Mouse (Mus musculus) brain, embryonic 14.5 days (tissue): ENCODE measurements at regions not wholly inside any gene's neighbourhood (a gene's known extent, or its start where the extent isn't known, plus 50 kb on each side); places are given as distances from the start of the nearest gene placed in this dataset.

Source experiments
- DNase-seq: peaks from one replicate; pipeline ENCODE4 v3.0.0-alpha.2; 2011; ENCODE audit warnings: low read depth
- CTCF ChIP-seq: fragments of 200-500 bp; IDR thresholded peaks from 2 replicates; pipeline ENCODE4 v1.5.1; 2012; ENCODE audit warnings: inconsistent platforms, mild to moderate bottlenecking, moderate library complexity, borderline replicate concordance; ENCODE audit not compliant: insufficient read depth, insufficient read length; ENCODE audit errors: extremely low read depth
- POLR2A ChIP-seq: fragments of 200-500 bp; IDR thresholded peaks from 2 replicates; pipeline ENCODE4 v1.6.1; 2012; ENCODE audit warnings: mild to moderate bottlenecking, inconsistent platforms, borderline replicate concordance; ENCODE audit not compliant: poor library complexity, insufficient read depth, insufficient read length, severe bottlenecking; ENCODE audit errors: extremely low read depth

DNA sequence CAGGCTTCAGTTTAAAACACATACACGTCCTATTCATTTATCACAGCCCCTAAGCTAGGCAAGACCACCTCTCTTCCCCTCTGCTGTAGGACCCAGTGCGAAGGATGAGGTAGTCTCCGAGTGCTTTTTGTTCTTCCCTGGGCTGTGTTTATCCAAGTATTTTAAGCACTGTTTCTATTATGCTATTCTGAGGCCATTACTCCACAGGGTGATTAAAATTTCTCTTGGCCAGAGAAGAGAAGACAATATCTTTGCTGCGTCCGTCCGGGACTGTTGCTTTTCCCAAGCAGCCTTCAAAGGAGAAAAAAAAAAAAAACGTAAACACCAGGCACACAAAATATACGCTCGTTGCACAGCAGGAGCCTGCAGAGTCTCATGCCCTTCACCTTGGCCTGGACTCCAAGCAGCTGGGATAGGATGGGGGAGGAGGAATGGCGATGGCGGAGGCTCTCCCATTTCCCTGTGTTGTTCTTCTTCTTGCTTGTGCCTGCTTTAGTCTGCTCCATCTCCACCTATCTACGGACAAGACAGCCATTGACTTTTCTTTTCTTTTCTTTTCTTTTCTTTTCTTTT, 83.1 kb upstream of the Tbx3 start:
- DNase-seq = peak; percentile 50
- TF ChIP-seq POLR2A (no peak), CTCF (no peak)

DNA sequence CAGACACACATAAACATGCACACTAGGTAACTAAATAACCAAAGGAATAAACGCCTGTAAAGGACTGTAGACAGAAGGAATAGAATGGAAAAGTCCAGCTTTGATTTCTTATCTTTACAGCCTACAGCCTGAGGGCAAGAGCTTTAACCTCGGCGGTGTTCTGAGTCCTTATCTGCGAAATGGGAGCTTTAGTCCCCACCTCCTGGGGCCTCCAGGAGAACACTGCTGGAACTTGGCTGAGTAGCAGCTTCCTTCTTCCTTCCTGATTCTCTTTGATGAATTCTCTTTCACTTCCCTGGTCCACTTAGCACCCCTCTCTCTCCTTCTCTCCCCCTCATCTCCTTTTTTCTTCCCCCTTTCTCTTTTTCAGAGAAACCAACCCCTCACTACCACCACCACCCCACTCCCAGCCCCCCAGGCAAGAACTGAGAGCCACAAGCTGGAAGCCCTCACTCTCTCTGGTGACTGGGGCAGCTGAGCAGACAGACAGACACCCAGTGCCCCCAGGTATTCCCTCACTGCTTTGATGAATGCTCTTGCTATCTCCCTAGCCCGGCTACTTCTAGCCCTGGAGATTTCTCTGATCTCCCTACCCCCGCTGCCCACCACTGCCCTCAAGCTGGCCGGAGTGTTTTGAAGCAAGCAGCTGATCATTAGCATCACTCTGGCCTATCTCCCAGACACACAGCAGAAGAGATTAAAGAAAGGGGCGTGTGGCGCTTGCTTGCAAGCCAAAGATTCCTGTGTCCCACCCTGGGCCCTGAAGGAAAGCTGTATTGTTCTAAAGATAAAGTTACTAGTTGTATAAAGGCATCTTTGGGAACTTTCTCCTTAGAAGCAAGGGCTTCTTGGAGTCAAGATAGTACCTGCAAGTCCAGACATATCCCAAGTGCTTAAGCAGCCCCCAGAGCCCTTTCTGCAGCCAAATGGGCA, 81.9 kb upstream of the Tbx3 start:
- peak; percentile 35 for DNase-seq
- TF ChIP-seq CTCF = no peak
- TF ChIP-seq POLR2A = no peak

DNA sequence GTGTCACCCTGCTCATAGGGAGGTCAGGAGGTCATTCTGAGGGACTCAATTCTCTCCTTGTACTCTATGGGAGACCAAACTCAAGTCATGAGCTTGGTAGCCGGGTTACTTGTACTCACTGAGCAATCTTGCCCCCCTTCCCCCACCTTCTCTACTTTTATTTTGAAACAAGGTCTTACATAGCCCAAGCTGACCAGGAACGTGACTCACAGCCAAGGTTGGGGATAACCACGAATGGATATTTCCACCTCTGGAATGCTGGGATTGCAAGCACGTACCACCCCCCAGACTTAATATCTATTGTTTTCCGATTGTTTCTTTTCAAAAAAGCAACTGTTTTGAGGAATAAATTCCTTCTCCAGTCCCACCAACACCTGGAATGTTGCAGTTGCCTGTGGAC, 79.2 kb upstream of the Tbx3 start:
- TF ChIP-seq POLR2A (no peak), CTCF (no peak)
- DNase-seq = no peak

DNA sequence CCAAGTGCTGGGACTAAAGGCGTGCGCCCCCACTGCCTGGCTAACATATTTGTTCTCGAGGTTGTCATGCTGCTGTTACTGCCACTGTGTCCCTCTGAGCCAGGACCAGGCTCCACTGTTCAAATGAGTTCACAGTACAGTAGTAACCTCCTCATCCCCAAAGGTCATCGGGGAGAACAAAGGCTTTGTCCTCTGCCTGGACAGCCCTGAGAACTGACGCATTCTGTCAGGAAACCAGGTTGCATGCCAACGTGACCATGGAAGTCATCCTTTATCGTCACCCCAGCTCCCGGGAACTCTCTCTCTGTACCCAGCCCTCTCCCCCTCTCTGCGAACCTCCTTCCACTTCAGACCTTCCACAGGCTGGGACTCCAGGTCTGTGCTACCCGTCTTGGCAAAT, 77.6 kb upstream of the Tbx3 start:
- no peak for DNase-seq
- no peak for TF ChIP-seq POLR2A
- TF ChIP-seq CTCF = no peak

DNA sequence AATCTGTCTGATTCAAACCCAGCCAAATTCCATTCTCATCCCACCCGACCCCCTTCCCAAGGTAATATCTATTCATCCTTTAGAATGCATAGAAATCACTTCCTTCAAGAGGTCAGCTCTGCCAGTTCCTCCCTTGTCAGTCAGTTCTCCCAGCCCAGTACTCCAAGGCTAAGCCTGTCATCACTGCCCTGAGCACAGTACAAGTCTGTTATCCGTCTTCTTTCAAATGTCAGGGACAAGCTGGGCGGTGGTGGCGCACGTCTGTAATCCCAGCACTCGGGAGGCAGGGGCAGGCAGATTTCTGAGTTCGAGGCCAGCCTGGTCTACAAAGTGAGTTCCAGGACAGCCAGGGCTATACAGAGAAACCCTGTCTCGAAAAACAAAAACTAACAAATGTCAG, 75.9 kb upstream of the Tbx3 start:
- TF ChIP-seq CTCF = no peak
- DNase-seq = no peak

DNA sequence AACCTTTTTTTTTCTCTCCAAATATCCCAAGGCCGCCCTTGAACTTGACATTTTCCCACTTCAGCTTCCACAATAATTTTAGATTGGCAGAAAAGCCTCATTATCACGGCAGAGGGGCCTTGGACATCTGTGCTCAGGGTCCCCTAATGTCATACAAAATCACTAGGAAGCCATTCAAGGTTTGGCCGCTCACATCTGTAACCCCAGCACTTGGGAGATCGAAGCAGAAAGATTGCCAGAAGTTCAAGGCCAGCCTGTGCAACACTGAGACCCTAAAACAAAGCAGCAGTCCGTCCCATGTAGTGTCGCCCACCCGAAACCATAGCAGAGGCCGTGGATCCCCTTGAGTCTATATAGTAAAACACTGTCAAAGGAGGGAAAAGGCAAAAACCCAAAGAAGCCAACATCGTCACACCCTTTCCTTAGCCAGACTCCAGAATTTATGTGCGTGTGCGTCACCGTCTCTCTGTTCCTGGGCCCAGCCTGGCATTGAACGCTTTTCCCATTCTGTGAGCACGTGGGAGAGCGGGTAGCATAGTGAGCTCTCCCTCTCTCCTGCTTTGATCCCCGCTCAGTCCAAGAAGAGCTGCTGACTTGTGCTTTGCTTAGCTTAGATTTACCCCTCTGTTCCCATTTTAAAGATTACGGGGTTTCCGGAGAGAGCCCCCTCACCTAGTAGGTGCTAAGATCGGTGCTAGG, 74.0 kb upstream of the Tbx3 start:
- no peak for DNase-seq
- TF ChIP-seq CTCF = no peak
- no peak for TF ChIP-seq POLR2A

DNA sequence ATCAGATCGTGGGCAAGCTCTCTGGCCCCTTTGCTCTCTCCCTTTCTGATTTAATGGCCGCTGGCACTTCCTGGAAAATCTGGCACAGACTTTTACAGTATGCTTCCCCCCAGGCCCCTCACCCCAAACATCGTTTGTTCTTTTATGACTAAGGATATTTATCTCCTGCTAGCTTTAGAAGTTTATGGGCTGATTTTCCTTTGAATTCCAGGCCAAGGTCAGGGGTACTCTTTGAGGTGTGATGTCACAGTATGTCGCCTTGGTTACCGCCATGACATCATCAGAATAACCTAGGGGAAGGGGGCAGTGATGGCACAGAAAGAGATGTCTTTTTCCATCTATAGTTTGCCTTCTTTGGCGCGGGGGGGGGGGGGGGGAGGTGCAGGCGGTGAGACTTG, 73.5 kb upstream of the Tbx3 start:
- TF ChIP-seq POLR2A = no peak
- no peak for DNase-seq

DNA sequence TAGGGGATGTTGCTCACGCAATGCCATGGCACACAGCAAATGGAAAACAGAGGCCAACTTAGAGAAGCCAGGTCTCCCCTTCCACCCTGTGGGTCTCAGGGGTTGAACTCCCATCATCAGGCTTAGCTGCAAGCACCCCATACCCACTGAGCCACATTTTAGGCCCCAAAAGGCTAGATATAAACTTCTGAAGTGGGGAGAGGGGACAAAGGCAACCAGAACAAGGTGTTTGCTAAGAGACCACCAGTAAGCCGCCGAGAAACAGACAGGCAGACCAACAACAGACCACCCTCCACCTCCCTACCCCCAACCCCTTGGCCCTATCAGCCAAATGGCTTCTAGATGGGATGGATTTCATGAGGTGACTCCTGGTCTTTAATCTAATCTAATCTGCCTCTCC, 72.9 kb upstream of the Tbx3 start:
- no peak for DNase-seq
- TF ChIP-seq POLR2A (no peak), CTCF (no peak)

DNA sequence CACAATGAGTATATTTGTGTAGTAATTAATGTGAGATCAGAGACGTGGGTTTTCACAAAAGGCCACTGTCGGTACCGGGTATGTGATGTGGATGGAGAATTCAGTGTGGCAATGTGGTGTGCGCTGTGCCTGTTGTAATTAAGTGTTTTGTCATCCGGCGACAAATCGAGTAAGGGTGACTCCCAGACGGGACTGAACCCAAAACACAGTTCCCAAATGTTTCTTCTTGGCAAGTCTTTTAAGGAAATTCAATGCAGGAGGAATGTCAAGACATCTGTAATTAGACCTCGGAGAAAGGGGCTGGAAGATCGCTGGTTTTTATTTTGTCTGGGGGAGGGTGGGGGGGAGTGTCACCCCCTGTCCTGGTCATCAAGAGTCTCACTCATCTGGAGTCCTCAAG, 72.3 kb upstream of the Tbx3 start:
- no peak for DNase-seq
- no peak for TF ChIP-seq POLR2A
- TF ChIP-seq CTCF = no peak

DNA sequence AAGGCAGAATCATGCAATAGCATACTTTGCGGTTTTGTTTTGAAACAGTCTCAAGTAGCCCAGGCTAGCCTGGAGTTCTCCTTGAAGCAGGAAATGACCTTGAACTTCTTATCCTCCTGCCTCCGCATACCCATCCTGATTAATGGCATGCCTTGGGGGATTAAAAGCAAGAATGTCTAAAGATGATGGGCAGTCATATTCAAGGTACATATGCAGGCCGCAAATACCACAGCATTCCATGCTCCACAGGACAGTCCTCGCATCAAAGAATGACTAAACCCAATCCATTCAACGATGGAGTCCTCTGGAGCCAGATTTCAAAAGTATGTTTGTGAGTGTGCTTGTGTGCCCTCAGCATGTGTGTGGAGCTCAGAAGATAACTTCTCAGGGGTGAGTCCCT, 69.1 kb upstream of the Tbx3 start:
- no peak for TF ChIP-seq POLR2A
- no peak for TF ChIP-seq CTCF
- no peak for DNase-seq

DNA sequence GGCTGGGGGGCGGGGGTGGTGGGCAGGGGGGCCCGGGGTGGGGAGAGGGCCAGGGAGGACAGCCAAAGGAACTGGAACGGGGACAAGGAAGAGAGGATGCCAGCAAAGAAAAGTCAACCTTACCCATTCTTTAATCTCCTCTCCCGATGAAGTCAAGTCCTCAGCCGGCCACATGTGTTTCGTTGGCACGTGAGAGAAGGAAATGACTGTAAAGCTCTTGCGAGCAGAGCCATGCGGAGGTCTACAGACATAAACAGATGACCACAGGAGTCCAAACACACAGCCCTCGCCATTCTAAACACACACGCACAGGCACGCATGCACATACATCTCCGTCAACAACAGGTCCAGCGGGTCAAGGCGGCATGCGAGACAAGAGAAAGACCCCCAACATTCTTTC, 68.5 kb upstream of the Tbx3 start:
- TF ChIP-seq POLR2A = no peak
- no peak for TF ChIP-seq CTCF

DNA sequence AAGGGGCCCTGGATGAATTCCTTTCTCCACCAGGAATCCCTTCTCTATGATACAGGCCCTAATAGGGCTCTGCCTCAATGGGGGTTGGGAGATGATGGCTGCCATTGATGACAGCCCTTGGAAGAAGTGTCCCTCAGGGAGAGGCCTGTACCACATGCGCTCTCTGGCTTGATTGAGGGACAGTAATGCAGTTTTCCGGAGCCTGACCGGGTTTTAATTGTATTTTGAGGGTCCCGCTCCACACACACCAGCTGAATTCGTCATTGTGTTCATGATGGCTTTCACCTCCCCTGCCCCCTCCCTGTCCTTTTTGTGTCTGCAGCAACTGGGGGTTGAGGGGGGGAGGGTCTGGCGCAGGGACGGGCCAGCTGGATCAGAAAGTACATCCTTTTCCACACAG, 65.0 kb upstream of the Tbx3 start:
- DNase-seq = peak; percentile 46
- TF ChIP-seq CTCF (no peak), POLR2A (no peak)

More for the DNA sequence above, 68.5 kb upstream of the Tbx3 start:
- no peak for DNase-seq

DNA sequence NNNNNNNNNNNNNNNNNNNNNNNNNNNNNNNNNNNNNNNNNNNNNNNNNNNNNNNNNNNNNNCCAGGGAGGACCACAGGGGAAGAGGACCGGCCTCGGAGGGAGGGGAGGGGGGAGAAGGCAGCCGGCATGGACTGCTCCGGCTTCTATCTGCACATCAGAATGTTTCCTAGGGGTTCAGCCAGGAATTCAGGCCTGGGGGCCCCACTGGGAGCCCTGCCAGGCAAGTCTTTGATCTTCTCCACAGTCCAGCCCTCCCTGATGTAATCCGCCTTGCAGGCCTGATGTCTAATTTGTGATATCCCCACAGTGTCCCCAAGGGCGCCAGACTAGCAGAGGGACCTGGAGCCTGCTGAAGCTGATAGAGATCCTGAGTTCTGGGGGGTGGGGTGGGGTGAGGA, 57.1 kb upstream of the Tbx3 start:
- DNase-seq = peak; percentile 83
- TF ChIP-seq POLR2A (no peak), CTCF (no peak)

DNA sequence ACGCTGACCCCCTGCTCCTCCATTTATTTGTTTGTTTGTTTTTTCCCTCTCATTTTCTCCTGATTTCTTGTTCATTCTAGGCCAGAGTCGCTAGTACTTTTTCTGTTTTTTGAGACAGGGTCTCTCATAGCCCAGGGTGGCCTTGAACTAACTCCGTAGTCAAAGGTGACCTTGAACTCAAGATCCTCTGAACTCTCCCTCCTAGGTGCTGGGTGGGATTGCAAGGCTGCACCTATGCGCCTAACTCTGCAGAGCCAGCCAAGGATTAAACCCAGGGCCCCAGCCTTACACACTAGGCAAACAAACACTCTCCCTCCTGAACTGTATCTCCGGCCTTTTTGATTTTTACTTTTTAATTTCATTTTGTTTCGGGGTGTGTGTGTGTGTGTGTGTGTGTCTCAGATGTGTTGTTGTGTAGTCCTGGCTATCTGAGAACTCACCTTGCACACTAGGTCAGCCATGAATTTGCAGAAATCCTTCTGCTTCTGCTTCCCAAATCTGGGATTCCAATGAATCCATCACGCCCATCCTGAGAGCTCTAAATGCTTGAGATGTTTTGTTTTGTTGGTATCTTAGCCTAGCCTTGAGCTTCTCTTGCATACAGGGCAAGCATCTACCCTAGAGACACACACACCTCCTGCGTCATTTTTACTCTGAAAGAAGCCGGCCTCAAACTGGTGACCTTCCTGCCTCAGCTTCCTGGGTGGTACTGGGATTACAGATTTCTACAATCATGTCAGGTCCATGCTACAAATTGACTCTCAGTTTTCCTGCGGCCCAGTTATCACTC, 56.3 kb upstream of the Tbx3 start:
- TF ChIP-seq CTCF = no peak
- no peak for TF ChIP-seq POLR2A
- no peak for DNase-seq

DNA sequence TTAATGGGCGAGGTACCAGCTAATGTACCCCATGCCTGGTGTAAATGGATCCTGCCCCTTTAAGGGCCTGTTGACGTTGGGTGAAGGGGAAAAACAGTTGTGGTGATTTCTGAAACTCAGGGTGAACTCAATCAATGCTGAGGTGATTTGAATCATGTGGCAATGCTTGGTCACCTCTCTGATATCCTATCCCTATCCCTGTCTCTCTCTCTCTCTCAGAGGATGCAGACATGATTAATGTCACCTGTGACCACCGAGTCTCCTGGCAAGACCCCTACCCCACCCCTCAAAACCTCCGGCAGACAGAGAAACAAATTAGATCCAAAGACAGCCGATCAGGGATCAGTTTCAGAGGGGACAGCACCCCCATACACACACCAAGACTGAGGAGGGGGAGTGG, 54.8 kb upstream of the Tbx3 start:
- TF ChIP-seq POLR2A (no peak), CTCF (no peak)
- no peak for DNase-seq
